In the genomic region with DNA sequence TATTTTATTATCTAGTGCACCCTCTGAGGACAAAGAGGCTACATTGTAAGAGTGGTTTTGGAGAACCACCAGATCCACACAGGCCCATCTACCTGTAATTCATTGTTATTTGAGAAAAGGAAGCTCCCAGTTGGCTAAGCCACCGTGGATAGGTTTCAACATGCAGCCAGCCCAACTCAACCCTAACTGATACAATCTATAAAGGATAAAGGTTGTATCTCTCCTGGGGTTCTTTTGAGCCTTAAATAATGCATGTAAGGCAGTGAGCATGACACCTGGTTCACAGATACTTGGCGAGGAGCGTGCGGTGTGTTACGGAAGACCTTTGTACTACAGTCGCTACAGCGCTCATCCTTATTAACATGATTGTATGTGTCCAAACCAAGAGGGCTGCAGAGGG, we compare ENCODE assay signal across 21 mouse cellular contexts. TPM values are rescaled to one million over a fixed set of nuclear protein-coding genes. Genes with fewer than 3 reads are reported as not detected.
DNase-seq lines count a peak whose midpoint lies in the region; ATAC-seq and TF ChIP-seq lines count a peak whose summit lies in the region.
"Had no signal": no experiment of that assay in that cellular context is flagged by ENCODE, and none has a peak within 500 bp of the region (broad histone marks: within the 10 kb centered on the region; RNA-seq: fewer than 3 reads in every experiment).

No protein-coding gene starts in this region.

- no peak for TF ChIP-seq POLR2A in ES-Bruce4 (IDR thresholded peaks at IDR 0.05; ENCODE audit: insufficient read depth, low read length)

- H3K27ac ChIP-seq in ES-Bruce4 (ENCODE audit: insufficient read depth, low read length), result peak overlapping the region; percentile 98
- H3K27ac ChIP-seq in forebrain, embryonic 16.5 days (ENCODE audit: low read length), result no peak overlapping the region
- no peak overlapping the region for H3K27ac ChIP-seq in heart, embryonic 10.5 days

- H3K36me3 ChIP-seq in ES-Bruce4 (ENCODE audit: control insufficient read depth, insufficient read depth, low read length, poor library complexity, severe bottlenecking), result no peaks in the 10 kb centered on the region
- H3K36me3 ChIP-seq in forebrain, embryonic 16.5 days (ENCODE audit: control insufficient read depth, insufficient read depth), result no peaks in the 10 kb centered on the region
- H3K36me3 ChIP-seq in heart, embryonic 10.5 days, result no peaks in the 10 kb centered on the region
- H3K36me3 ChIP-seq: G1E had no signal

- H3K9me3 ChIP-seq in ES-Bruce4 (replicated peaks; ENCODE audit: control insufficient read depth, insufficient read depth, low read length, poor library complexity, severe bottlenecking), result no peaks in the 10 kb centered on the region
- no peaks in the 10 kb centered on the region for H3K9me3 ChIP-seq in forebrain, embryonic 16.5 days (ENCODE audit: control insufficient read depth, low read length)
- no peaks in the 10 kb centered on the region for H3K9me3 ChIP-seq in heart, embryonic 10.5 days
- H3K9me3 ChIP-seq: G1E had no signal

- H3K4me2 ChIP-seq in forebrain, embryonic 16.5 days (ENCODE audit: low read length), result no peak overlapping the region

- 94% methylated on average over 7 of the region's 7 CpGs for WGBS in forebrain, embryonic 16.5 days
- WGBS in heart, embryonic 10.5 days, result 94% methylated on average over 7 of the region's 7 CpGs

- H3K9ac ChIP-seq in ES-Bruce4 (ENCODE audit: low read depth, poor library complexity, severe bottlenecking), result no peak overlapping the region
- no peak overlapping the region for H3K9ac ChIP-seq in forebrain, embryonic 16.5 days (replicated peaks; ENCODE audit: low read depth, low read length)

- DNase-seq in fat pad, adult 2 months (ENCODE audit: extremely low read depth, low read depth, low spot score), result peak; percentile 75
- peak; percentile 59 for DNase-seq in gonadal fat pad, adult 2 months (ENCODE audit: low read depth)
- DNase-seq in heart, embryonic 10.5 days (ENCODE audit: low spot score), result no peak
- DNase-seq: adrenal gland, adult 2 months; adrenal gland, adult 8-10 months; adrenal gland, postnatal 10 days; adrenal gland, postnatal 14 days; adrenal gland, postnatal 25 days; adrenal gland, postnatal 36 days; B cell, adult 2 months; cerebellum, adult 11 months; cerebellum, adult 11-12 months; cerebellum, adult 18-20 months; cerebellum, adult 2 months had no signal

- ATAC-seq in forebrain, embryonic 16.5 days, result no peak
- no peak for ATAC-seq in megakaryocyte-erythroid progenitor cell, adult 5-6 weeks (replicated peaks; ENCODE audit: low FRiP score, low TSS enrichment, poor library complexity, severe bottlenecking)
- ATAC-seq: activated CD4-positive, CD25-positive, alpha-beta regulatory T cell, adult 4 months; CD4-positive, CD25-positive, alpha-beta regulatory T cell, adult 4 months; Patski had no signal

- H3K27me3 ChIP-seq in ES-Bruce4 (ENCODE audit: control insufficient read depth, insufficient read depth, low read length, poor library complexity, severe bottlenecking), result no peaks in the 10 kb centered on the region
- H3K27me3 ChIP-seq in forebrain, embryonic 16.5 days (replicated peaks; ENCODE audit: control insufficient read depth, insufficient read depth, low read length), result no peaks in the 10 kb centered on the region
- H3K27me3 ChIP-seq in heart, embryonic 10.5 days (ENCODE audit: insufficient read depth, poor library complexity, severe bottlenecking), result no peaks in the 10 kb centered on the region

- H3K4me3 ChIP-seq in ES-Bruce4 (ENCODE audit: low read depth, low read length), result no peak overlapping the region
- no peak overlapping the region for H3K4me3 ChIP-seq in forebrain, embryonic 16.5 days (replicated peaks; ENCODE audit: low read length)
- H3K4me3 ChIP-seq in heart, embryonic 10.5 days, result no peak overlapping the region

- TF ChIP-seq EP300 in ES-Bruce4 (IDR thresholded peaks at IDR 0.05; ENCODE audit: insufficient read depth, low read depth, low read length), result no peak

- no peaks in the 10 kb centered on the region for H3K4me1 ChIP-seq in ES-Bruce4 (ENCODE audit: control insufficient read depth, insufficient read depth, low read length)
- H3K4me1 ChIP-seq in forebrain, embryonic 16.5 days (replicated peaks; ENCODE audit: control insufficient read depth, insufficient read depth, low read length), result peaks cover 6% of the 10 kb centered on the region; the same call in 1 of the 2 replicates
- peaks cover 16% of the 10 kb centered on the region for H3K4me1 ChIP-seq in heart, embryonic 10.5 days

- no peak for TF ChIP-seq CTCF in ES-Bruce4 (IDR thresholded peaks at IDR 0.05; ENCODE audit: low read depth, low read length)

RNA-seq across cellular contexts. Expression of a gene that starts 6.0 kb away (rescaled TPM):
- polyA plus RNA-seq in ES-Bruce4 (2011; ENCODE audit: insufficient read depth, insufficient read length, low read depth, missing spikeins), result 78.1 and 78.3 TPM in 2 replicates
- polyA plus RNA-seq in gonadal fat pad, adult 2 months (2012; rRNA removed), result 40.5 and 41.8 TPM in 2 replicates
- polyA plus RNA-seq in forebrain, embryonic 16.5 days (2015; fragmentation: Nextera tagmentation; extraction: Ambion mirVana), result 212 and 226 TPM in 2 replicates
- 0.37 and 1.8 TPM in 2 replicates for total RNA-seq in megakaryocyte-erythroid progenitor cell, adult 5-6 weeks (2014; fragmentation: Nextera tagmentation)
- 0.28 and 1.4 TPM in 2 replicates for total RNA-seq in megakaryocyte-erythroid progenitor cell, adult 5-6 weeks (2017)
- polyA plus RNA-seq in heart, embryonic 10.5 days (2016; fragmentation: Nextera tagmentation; extraction: Ambion mirVana), result 76.2 and 96.5 TPM in 2 replicates
- polyA plus RNA-seq: CD4-positive, CD25-positive, alpha-beta regulatory T cell, adult 4 months had no signal
